Mouse (Mus musculus) 416B (cell line): Measurements from ENCODE around the gene Ehbp1.

ENCODE experiments used
- DNase-seq: peaks from one replicate; pipeline ENCODE4 v3.0.0; 2011; ENCODE audit warnings: low read depth

The Ehbp1 gene

GRCm38 (mm10) chr11:22286371-22286872 lies 55.7 kb downstream of the Ehbp1 start:
- no peak for DNase-seq

- no peak for DNase-seq
These were observed 65.4 kb downstream of the Ehbp1 start for GRCm38 (mm10) chr11:22276656-22277055.

GRCm38 (mm10) chr11:22274144-22274543 lies 67.9 kb downstream of the Ehbp1 start:
- no peak for DNase-seq

GRCm38 (mm10) chr11:22273378-22273777 lies 68.7 kb downstream of the Ehbp1 start:
- DNase-seq: no peak

GRCm38 (mm10) chr11:22271889-22272288 lies 70.2 kb downstream of the Ehbp1 start:
- no peak for DNase-seq

- no peak for DNase-seq
These were observed 72.4 kb downstream of the Ehbp1 start for GRCm38 (mm10) chr11:22269643-22270042.

- no peak for DNase-seq
These were observed 72.9 kb downstream of the Ehbp1 start for GRCm38 (mm10) chr11:22269173-22269572.

- DNase-seq: no peak
These were observed 75.1 kb downstream of the Ehbp1 start for GRCm38 (mm10) chr11:22267014-22267413.

GRCm38 (mm10) chr11:22255418-22255817 lies 86.7 kb downstream of the Ehbp1 start:
- DNase-seq: peak; percentile 2

GRCm38 (mm10) chr11:22249363-22249762 lies 92.7 kb downstream of the Ehbp1 start:
- DNase-seq: no peak

GRCm38 (mm10) chr11:22247736-22248135 lies 94.4 kb downstream of the Ehbp1 start:
- no peak for DNase-seq

- DNase-seq: no peak
These were observed 95.0 kb downstream of the Ehbp1 start for GRCm38 (mm10) chr11:22247069-22247468.

GRCm38 (mm10) chr11:22235558-22235957 lies 106.5 kb downstream of the Ehbp1 start:
- DNase-seq: no peak

- DNase-seq: peak; percentile 5
These were observed 107.4 kb downstream of the Ehbp1 start for GRCm38 (mm10) chr11:22234739-22235138.

GRCm38 (mm10) chr11:22230906-22231305 lies 111.2 kb downstream of the Ehbp1 start:
- DNase-seq: no peak

GRCm38 (mm10) chr11:22225619-22226018 lies 116.5 kb downstream of the Ehbp1 start:
- peak; percentile 47 for DNase-seq

GRCm38 (mm10) chr11:22218222-22218621 lies 123.9 kb downstream of the Ehbp1 start:
- DNase-seq: no peak

GRCm38 (mm10) chr11:22216941-22217340 lies 125.2 kb downstream of the Ehbp1 start:
- no peak for DNase-seq

- peak; percentile 15 for DNase-seq
These were observed 135.5 kb downstream of the Ehbp1 start for GRCm38 (mm10) chr11:22206611-22207010.

GRCm38 (mm10) chr11:22206191-22206590 lies 135.9 kb downstream of the Ehbp1 start:
- DNase-seq: no peak

GRCm38 (mm10) chr11:22203413-22203812 lies 138.7 kb downstream of the Ehbp1 start:
- DNase-seq: no peak

GRCm38 (mm10) chr11:22201125-22201524 lies 141.0 kb downstream of the Ehbp1 start:
- DNase-seq: no peak

- no peak for DNase-seq
These were observed 142.2 kb downstream of the Ehbp1 start for GRCm38 (mm10) chr11:22199881-22200280.

- no peak for DNase-seq
These were observed 143.7 kb downstream of the Ehbp1 start for GRCm38 (mm10) chr11:22198406-22198805.

GRCm38 (mm10) chr11:22197935-22198334 lies 144.2 kb downstream of the Ehbp1 start:
- no peak for DNase-seq
